Mouse (Mus musculus): Measurements from ENCODE around the gene Bcas3. TPM values are rescaled to one million over a fixed set of nuclear protein-coding genes. Genes with fewer than 3 reads are reported as not detected.

The Bcas3 gene
- total and polyA plus RNA-seq, 2 experiments from 2014 or later = 29.3 to 31.6 TPM

- H3K4me1 ChIP-seq (ENCODE audit: insufficient read depth) = no peaks in the 10 kb centered on the region
- no peaks in the 10 kb centered on the region for H3K9me3 ChIP-seq (ENCODE audit: low read length)
- no peak for TF ChIP-seq CTCF (IDR thresholded peaks at IDR 0.05; ENCODE audit: low read depth)
- no peak overlapping the region for H3K9ac ChIP-seq
- H3K27ac ChIP-seq (ENCODE audit: low read depth, low read length) = no peak overlapping the region
- no peak overlapping the region for H3K4me2 ChIP-seq (ENCODE audit: low read depth)
- H3K36me3 ChIP-seq (ENCODE audit: insufficient read depth) = no peaks in the 10 kb centered on the region
- ATAC-seq (no peak), DNase-seq (no peak)
- no peak overlapping the region for H3K4me3 ChIP-seq (ENCODE audit: low read depth, low read length)
- WGBS = 83% methylated on average over 3 of the region's 3 CpGs
- H3K27me3 ChIP-seq (ENCODE audit: insufficient read depth, low read length) = no peaks in the 10 kb centered on the region
Observed at GRCm38 (mm10) chr11:85549651-85550050, 196.7 kb downstream of the Bcas3 start.

- H3K9me3 ChIP-seq (ENCODE audit: low read length) = no peaks in the 10 kb centered on the region
- no peak overlapping the region for H3K4me2 ChIP-seq (ENCODE audit: low read depth)
- no peaks in the 10 kb centered on the region for H3K27me3 ChIP-seq (ENCODE audit: insufficient read depth, low read length)
- no peak overlapping the region for H3K27ac ChIP-seq (ENCODE audit: low read depth, low read length)
- ATAC-seq = no peak
- DNase-seq = no peak
- H3K36me3 ChIP-seq (ENCODE audit: insufficient read depth) = no peaks in the 10 kb centered on the region
- no peak for TF ChIP-seq CTCF (IDR thresholded peaks at IDR 0.05; ENCODE audit: low read depth)
- H3K4me1 ChIP-seq (ENCODE audit: insufficient read depth) = no peaks in the 10 kb centered on the region
- no peak overlapping the region for H3K9ac ChIP-seq
- no peak overlapping the region for H3K4me3 ChIP-seq (ENCODE audit: low read depth, low read length)
- WGBS = 73% methylated on average over 1 of the region's 1 CpGs
Observed at GRCm38 (mm10) chr11:85555066-85555465, 202.1 kb downstream of the Bcas3 start.

GRCm38 (mm10) chr11:85555721-85556120, 202.8 kb downstream of the Bcas3 start:
- Histone ChIP-seq H3K4me2 (ENCODE audit: low read depth) (no peak overlapping the region), H3K27me3 (ENCODE audit: insufficient read depth, low read length) (no peaks in the 10 kb centered on the region), H3K36me3 (ENCODE audit: insufficient read depth) (no peaks in the 10 kb centered on the region), H3K9me3 (ENCODE audit: low read length) (no peaks in the 10 kb centered on the region), H3K27ac (ENCODE audit: low read depth, low read length) (no peak overlapping the region), H3K4me3 (ENCODE audit: low read depth, low read length) (no peak overlapping the region), H3K9ac (no peak overlapping the region), H3K4me1 (ENCODE audit: insufficient read depth) (no peaks in the 10 kb centered on the region)
- WGBS = 58% methylated on average over 2 of the region's 2 CpGs
- DNase-seq (no peak), ATAC-seq (no peak)
- TF ChIP-seq CTCF (IDR thresholded peaks at IDR 0.05; ENCODE audit: low read depth) = no peak

- H3K4me3 ChIP-seq (ENCODE audit: low read depth, low read length) = no peak overlapping the region
- no peaks in the 10 kb centered on the region for H3K4me1 ChIP-seq (ENCODE audit: insufficient read depth)
- ATAC-seq = no peak
- WGBS = 86% methylated on average over 2 of the region's 2 CpGs
- H3K27ac ChIP-seq (ENCODE audit: low read depth, low read length) = no peak overlapping the region
- no peak overlapping the region for H3K9ac ChIP-seq
- no peak for TF ChIP-seq CTCF (IDR thresholded peaks at IDR 0.05; ENCODE audit: low read depth)
- H3K9me3 ChIP-seq (ENCODE audit: low read length) = no peaks in the 10 kb centered on the region
- H3K4me2 ChIP-seq (ENCODE audit: low read depth) = no peak overlapping the region
- DNase-seq = no peak
- H3K36me3 ChIP-seq (ENCODE audit: insufficient read depth) = no peaks in the 10 kb centered on the region
- no peaks in the 10 kb centered on the region for H3K27me3 ChIP-seq (ENCODE audit: insufficient read depth, low read length)
Observed at GRCm38 (mm10) chr11:85565068-85565467, 212.1 kb downstream of the Bcas3 start.

- no peaks in the 10 kb centered on the region for H3K4me1 ChIP-seq (ENCODE audit: insufficient read depth)
- no peak overlapping the region for H3K4me2 ChIP-seq (ENCODE audit: low read depth)
- no peaks in the 10 kb centered on the region for H3K9me3 ChIP-seq (ENCODE audit: low read length)
- TF ChIP-seq CTCF (IDR thresholded peaks at IDR 0.05; ENCODE audit: low read depth) = no peak
- H3K27ac ChIP-seq (ENCODE audit: low read depth, low read length) = no peak overlapping the region
- 57% methylated on average over 3 of the region's 3 CpGs for WGBS
- ATAC-seq (no peak), DNase-seq (no peak)
- H3K27me3 ChIP-seq (ENCODE audit: insufficient read depth, low read length) = no peaks in the 10 kb centered on the region
- no peak overlapping the region for H3K4me3 ChIP-seq (ENCODE audit: low read depth, low read length)
- no peaks in the 10 kb centered on the region for H3K36me3 ChIP-seq (ENCODE audit: insufficient read depth)
- no peak overlapping the region for H3K9ac ChIP-seq
Observed at GRCm38 (mm10) chr11:85571040-85571439, 218.1 kb downstream of the Bcas3 start.

GRCm38 (mm10) chr11:85571936-85572335, 219.0 kb downstream of the Bcas3 start:
- DNase-seq = no peak

GRCm38 (mm10) chr11:85572590-85572989, 219.6 kb downstream of the Bcas3 start:
- Histone ChIP-seq H3K27me3 (ENCODE audit: insufficient read depth, low read length) (no peaks in the 10 kb centered on the region), H3K9ac (no peak overlapping the region), H3K4me1 (ENCODE audit: insufficient read depth) (no peaks in the 10 kb centered on the region), H3K9me3 (ENCODE audit: low read length) (no peaks in the 10 kb centered on the region), H3K36me3 (ENCODE audit: insufficient read depth) (no peaks in the 10 kb centered on the region), H3K4me2 (ENCODE audit: low read depth) (no peak overlapping the region), H3K27ac (ENCODE audit: low read depth, low read length) (no peak overlapping the region), H3K4me3 (ENCODE audit: low read depth, low read length) (no peak overlapping the region)
- ATAC-seq (no peak), DNase-seq (no peak)
- WGBS = 78% methylated on average over 3 of the region's 3 CpGs
- no peak for TF ChIP-seq CTCF (IDR thresholded peaks at IDR 0.05; ENCODE audit: low read depth)

More at GRCm38 (mm10) chr11:85571936-85572335, 219.0 kb downstream of the Bcas3 start:
- H3K27ac ChIP-seq (ENCODE audit: low read depth, low read length) = no peak overlapping the region
- H3K4me2 ChIP-seq (ENCODE audit: low read depth) = no peak overlapping the region
- WGBS = 17% methylated on average over 5 of the region's 5 CpGs
- no peak overlapping the region for H3K4me3 ChIP-seq (ENCODE audit: low read depth, low read length)
- no peaks in the 10 kb centered on the region for H3K4me1 ChIP-seq (ENCODE audit: insufficient read depth)
- H3K36me3 ChIP-seq (ENCODE audit: insufficient read depth) = no peaks in the 10 kb centered on the region
- no peak overlapping the region for H3K9ac ChIP-seq
- H3K27me3 ChIP-seq (ENCODE audit: insufficient read depth, low read length) = no peaks in the 10 kb centered on the region
- H3K9me3 ChIP-seq (ENCODE audit: low read length) = no peaks in the 10 kb centered on the region
- ATAC-seq = no peak
- no peak for TF ChIP-seq CTCF (IDR thresholded peaks at IDR 0.05; ENCODE audit: low read depth)

- Histone ChIP-seq H3K4me2 (ENCODE audit: low read depth) (no peak overlapping the region), H3K27ac (ENCODE audit: low read depth, low read length) (no peak overlapping the region), H3K9ac (no peak overlapping the region), H3K4me3 (ENCODE audit: low read depth, low read length) (no peak overlapping the region), H3K27me3 (ENCODE audit: insufficient read depth, low read length) (no peaks in the 10 kb centered on the region), H3K36me3 (ENCODE audit: insufficient read depth) (no peaks in the 10 kb centered on the region), H3K9me3 (ENCODE audit: low read length) (no peaks in the 10 kb centered on the region), H3K4me1 (ENCODE audit: insufficient read depth) (no peaks in the 10 kb centered on the region)
- ATAC-seq (no peak), DNase-seq (no peak)
- WGBS = 21% methylated on average over 4 of the region's 4 CpGs
- TF ChIP-seq CTCF (IDR thresholded peaks at IDR 0.05; ENCODE audit: low read depth) = no peak
Observed at GRCm38 (mm10) chr11:85574496-85574895, 221.5 kb downstream of the Bcas3 start.
